ENCODE assay signal across 11 mouse cellular contexts in genomic region chr1:138839809-138840430, GRCm38 (mm10). TPM values are rescaled to one million over a fixed set of nuclear protein-coding genes. Genes with fewer than 3 reads are reported as not detected.
DNase-seq lines count a peak whose midpoint lies in the region; ATAC-seq and TF ChIP-seq lines count a peak whose summit lies in the region.
"Had no signal": no experiment of that assay in that cellular context is flagged by ENCODE, and none has a peak within 500 bp of the region (broad histone marks: within the 10 kb centered on the region; RNA-seq: fewer than 3 reads in every experiment).

No protein-coding gene starts in this region.

- 4% methylated on average over 16 of the region's 16 CpGs for WGBS in heart, embryonic 10.5 days
- WGBS in forebrain, embryonic 15.5 days = 6% methylated on average over 16 of the region's 16 CpGs
- 3% methylated on average over 16 of the region's 16 CpGs for WGBS in limb, embryonic 11.5 days
- WGBS in lung, postnatal 0 days = 6% methylated on average over 16 of the region's 16 CpGs

- no peak for DNase-seq in heart, embryonic 10.5 days (ENCODE audit: low spot score)
- no peak for DNase-seq in heart, postnatal 25 days (ENCODE audit: low spot score)
- peak; percentile 68 for DNase-seq in limb, embryonic 11.5 days (ENCODE audit: low spot score)
- peak; percentile 42 for DNase-seq in naive thymus-derived CD4-positive, alpha-beta T cell, adult 2 months (ENCODE audit: low read depth)
- DNase-seq in left cerebral cortex, adult 18-20 months (ENCODE audit: low spot score in 2 of 2) = no peak
- no peak for DNase-seq in urinary bladder, postnatal 14 days (ENCODE audit: low spot score)
- DNase-seq in lung, postnatal 0 days (ENCODE audit: low spot score) = no peak
- DNase-seq: right cerebral cortex, postnatal 14 days had no signal

- peaks cover 87% of the 10 kb centered on the region for H3K27me3 ChIP-seq in heart, embryonic 10.5 days (ENCODE audit: insufficient read depth, poor library complexity, severe bottlenecking)
- peaks cover 54% of the 10 kb centered on the region for H3K27me3 ChIP-seq in forebrain, embryonic 15.5 days
- peaks cover 3% of the 10 kb centered on the region; the same call in 1 of the 2 replicates for H3K27me3 ChIP-seq in limb, embryonic 11.5 days (ENCODE audit: control insufficient read depth, insufficient read depth, low read length)
- peaks cover 87% of the 10 kb centered on the region for H3K27me3 ChIP-seq in lung, postnatal 0 days (replicated peaks; ENCODE audit: insufficient read depth, low read length)

- H3K4me2 ChIP-seq in forebrain, embryonic 15.5 days (replicated peaks) = peak overlapping the region; percentile 62
- H3K4me2 ChIP-seq in limb, embryonic 11.5 days (ENCODE audit: low read depth, severe bottlenecking) = peak overlapping the region; percentile 51
- no peak overlapping the region for H3K4me2 ChIP-seq in lung, postnatal 0 days (replicated peaks; ENCODE audit: low read depth, low read length)

- intact Hi-C loops in heart, postnatal 25 days (cut with DNase I) = loop anchor here (5.0 kb wide), 2 partner anchors 87 to 122 kb away; partner anchors contain the start of gene Dennd1b

- H3K9ac ChIP-seq in forebrain, embryonic 15.5 days (replicated peaks) = peak overlapping the region; percentile 44
- peak overlapping the region; percentile 98 for H3K9ac ChIP-seq in limb, embryonic 11.5 days (ENCODE audit: low read length)
- H3K9ac ChIP-seq in lung, postnatal 0 days (replicated peaks; ENCODE audit: low read depth) = no peak overlapping the region
- H3K9ac ChIP-seq: heart, embryonic 15.5 days had no signal

- no peak for ATAC-seq in forebrain, embryonic 15.5 days (replicated peaks)
- ATAC-seq in limb, embryonic 11.5 days (ENCODE audit: insufficient number of reproducible peaks, low FRiP score, low TSS enrichment, low read depth) = no peak
- no peak for ATAC-seq in lung, postnatal 0 days

- no peaks in the 10 kb centered on the region for H3K9me3 ChIP-seq in heart, embryonic 10.5 days
- no peaks in the 10 kb centered on the region for H3K9me3 ChIP-seq in forebrain, embryonic 15.5 days
- no peaks in the 10 kb centered on the region for H3K9me3 ChIP-seq in limb, embryonic 11.5 days (ENCODE audit: control insufficient read depth, low read length)
- H3K9me3 ChIP-seq in lung, postnatal 0 days (ENCODE audit: low read length) = no peaks in the 10 kb centered on the region
- H3K9me3 ChIP-seq: heart, embryonic 15.5 days had no signal

- H3K36me3 ChIP-seq in heart, embryonic 10.5 days = no peaks in the 10 kb centered on the region
- H3K36me3 ChIP-seq in forebrain, embryonic 15.5 days = no peaks in the 10 kb centered on the region
- no peaks in the 10 kb centered on the region for H3K36me3 ChIP-seq in limb, embryonic 11.5 days (ENCODE audit: control insufficient read depth, insufficient read depth, low read length)
- H3K36me3 ChIP-seq in lung, postnatal 0 days (ENCODE audit: insufficient read depth, low read length) = no peaks in the 10 kb centered on the region
- H3K36me3 ChIP-seq: heart, embryonic 15.5 days had no signal

- H3K4me3 ChIP-seq in heart, embryonic 10.5 days = peak overlapping the region; percentile 36
- H3K4me3 ChIP-seq in forebrain, embryonic 15.5 days = peak overlapping the region; percentile 46
- H3K4me3 ChIP-seq in limb, embryonic 11.5 days (ENCODE audit: low read depth, low read length) = peak overlapping the region; percentile 80
- no peak overlapping the region for H3K4me3 ChIP-seq in lung, postnatal 0 days (ENCODE audit: low read depth, low read length)
- H3K4me3 ChIP-seq: heart, embryonic 15.5 days had no signal

- TF ChIP-seq CTCF in lung, postnatal 0 days (IDR thresholded peaks at IDR 0.05) = no peak

- no peak overlapping the region for H3K27ac ChIP-seq in heart, embryonic 10.5 days
- H3K27ac ChIP-seq in forebrain, embryonic 15.5 days (replicated peaks) = peak overlapping the region; percentile 41
- H3K27ac ChIP-seq in limb, embryonic 11.5 days (replicated peaks; ENCODE audit: low read depth, low read length) = peak overlapping the region; percentile 96
- H3K27ac ChIP-seq in lung, postnatal 0 days (ENCODE audit: low read length) = no peak overlapping the region
- H3K27ac ChIP-seq: heart, embryonic 15.5 days; kidney, postnatal 0 days had no signal

- H3K4me1 ChIP-seq in heart, embryonic 10.5 days = peaks cover 27% of the 10 kb centered on the region
- H3K4me1 ChIP-seq in forebrain, embryonic 15.5 days = peaks cover 42% of the 10 kb centered on the region
- peaks cover 10% of the 10 kb centered on the region for H3K4me1 ChIP-seq in limb, embryonic 11.5 days (ENCODE audit: control insufficient read depth, insufficient read depth, low read length)
- H3K4me1 ChIP-seq in lung, postnatal 0 days (ENCODE audit: insufficient read depth, low read depth, low read length) = peaks cover 6% of the 10 kb centered on the region; the same call in 1 of the 2 replicates

- no peak for TF ChIP-seq EP300 in lung, postnatal 0 days (IDR thresholded peaks at IDR 0.05)

RNA-seq across cellular contexts. Expression of gene Lhx9, which starts 8.5 kb away (rescaled TPM):
- 3.5 and 5.2 TPM in 2 replicates for polyA plus RNA-seq in heart, embryonic 10.5 days (2016; fragmentation: Nextera tagmentation; extraction: Ambion mirVana)
- not detected for total RNA-seq in heart, postnatal 25 days (2021)
- polyA plus RNA-seq in forebrain, embryonic 15.5 days (2015; fragmentation: Nextera tagmentation; extraction: Ambion mirVana) = 20.6 and 25.2 TPM in 2 replicates
- 108 and 116 TPM in 2 replicates for polyA plus RNA-seq in limb, embryonic 11.5 days (2014; fragmentation: Nextera tagmentation; extraction: Ambion mirVana)
- total RNA-seq in left cerebral cortex, adult 18-20 months (2021) = under 1 TPM; 0.70 to 1.00 TPM
- 0.06 and 0.11 TPM in 2 replicates for polyA plus RNA-seq in lung, postnatal 0 days (2015; fragmentation: Nextera tagmentation; extraction: Ambion mirVana)
- polyA plus RNA-seq: kidney, postnatal 0 days had no signal

RNA-seq across cellular contexts. Expression of gene 2310009B15Rik, which starts 16.7 kb away (rescaled TPM):
- 27.0 and 30.2 TPM in 2 replicates for polyA plus RNA-seq in heart, embryonic 10.5 days (2016; fragmentation: Nextera tagmentation; extraction: Ambion mirVana)
- 1 to 10 TPM; 8.9 to 10.0 TPM for total RNA-seq in heart, postnatal 25 days (2021)
- 29.7 and 35.5 TPM in 2 replicates for polyA plus RNA-seq in forebrain, embryonic 15.5 days (2015; fragmentation: Nextera tagmentation; extraction: Ambion mirVana)
- polyA plus RNA-seq in limb, embryonic 11.5 days (2014; fragmentation: Nextera tagmentation; extraction: Ambion mirVana) = 54.2 and 60.4 TPM in 2 replicates
- total RNA-seq in left cerebral cortex, adult 18-20 months (2021) = 10 to 100 TPM; 12.6 to 15.8 TPM
- polyA plus RNA-seq in lung, postnatal 0 days (2015; fragmentation: Nextera tagmentation; extraction: Ambion mirVana) = 48.3 and 53.0 TPM in 2 replicates

Comparison
In these comparisons a context has a peak if more than half of its experiments do, and no peak if none do; other contexts are left out.
1. DNase-seq: peak in limb, embryonic 11.5 days (single experiment) and naive thymus-derived CD4-positive, alpha-beta T cell, adult 2 months (single experiment); none in heart, embryonic 10.5 days (single experiment), heart, postnatal 25 days (single experiment), left cerebral cortex, adult 18-20 months (0 of 2), urinary bladder, postnatal 14 days (single experiment) and lung, postnatal 0 days (single experiment).
2. H3K27ac ChIP-seq: peak in forebrain, embryonic 15.5 days (single experiment) and limb, embryonic 11.5 days (single experiment); none in heart, embryonic 10.5 days (single experiment) and lung, postnatal 0 days (single experiment).